Mouse (Mus musculus): ENCODE measurements around the gene Samd4b. TPM values are rescaled to one million over a fixed set of nuclear protein-coding genes. Genes with fewer than 3 reads are reported as not detected.

Gene Samd4b
- total RNA-seq, 2 experiments from 2014 or later: 3.9 to 25.0 TPM

Other genes with a start within 250 kb of the Samd4b start
- gene Rps16, start 247.5 kb downstream of the Samd4b start, total RNA-seq (2014; fragmentation: Nextera tagmentation): 4,181 and 4,473 TPM in 2 replicates
- gene Rps16, start 247.5 kb downstream of the Samd4b start, total RNA-seq (2017): 929 and 980 TPM in 2 replicates
- gene Plekhg2, start 225.5 kb downstream of the Samd4b start, total RNA-seq (2014; fragmentation: Nextera tagmentation): 4.1 and 6.1 TPM in 2 replicates
- 0.88 and 1.1 TPM in 2 replicates for gene Plekhg2, start 225.5 kb downstream of the Samd4b start, total RNA-seq (2017)
- gene Zfp36, start 217.9 kb downstream of the Samd4b start, total RNA-seq (2014; fragmentation: Nextera tagmentation): 37.1 and 55.8 TPM in 2 replicates
- 30.8 and 41.3 TPM in 2 replicates for gene Zfp36, start 217.9 kb downstream of the Samd4b start, total RNA-seq (2017)
- gene Med29, start 205.4 kb downstream of the Samd4b start, total RNA-seq (2014; fragmentation: Nextera tagmentation): 19.2 and 25.5 TPM in 2 replicates
- gene Med29, start 205.4 kb downstream of the Samd4b start, total RNA-seq (2017): 16.7 and 18.5 TPM in 2 replicates
- 97.6 and 111 TPM in 2 replicates for gene Paf1, start 205.2 kb downstream of the Samd4b start, total RNA-seq (2014; fragmentation: Nextera tagmentation)
- 136 and 170 TPM in 2 replicates for gene Paf1, start 205.2 kb downstream of the Samd4b start, total RNA-seq (2017)
- 420 and 510 TPM in 2 replicates for gene Gmfg, start 160.7 kb downstream of the Samd4b start, total RNA-seq (2014; fragmentation: Nextera tagmentation)
- 682 and 721 TPM in 2 replicates for gene Gmfg, start 160.7 kb downstream of the Samd4b start, total RNA-seq (2017)
- gene Lrfn1, start 146.2 kb downstream of the Samd4b start, total RNA-seq (2014; fragmentation: Nextera tagmentation): 0.80 and 1.7 TPM in 2 replicates
- 0.36 and 0.52 TPM in 2 replicates for gene Lrfn1, start 146.2 kb downstream of the Samd4b start, total RNA-seq (2017)
- not detected in 2 replicates for gene Ifnl2, start 87.7 kb downstream of the Samd4b start, total RNA-seq (2014; fragmentation: Nextera tagmentation)
- gene Ifnl2, start 87.7 kb downstream of the Samd4b start, total RNA-seq (2017): not detected in 2 replicates
- gene Ifnl3, start 75.3 kb downstream of the Samd4b start, total RNA-seq (2014; fragmentation: Nextera tagmentation): not detected in 2 replicates
- not detected in 2 replicates for gene Ifnl3, start 75.3 kb downstream of the Samd4b start, total RNA-seq (2017)
- gene Sycn, start 57.3 kb downstream of the Samd4b start, total RNA-seq (2014; fragmentation: Nextera tagmentation): not detected in 2 replicates
- not detected in 2 replicates for gene Sycn, start 57.3 kb downstream of the Samd4b start, total RNA-seq (2017)
- gene Nccrp1, start 50.9 kb downstream of the Samd4b start, total RNA-seq (2014; fragmentation: Nextera tagmentation): not detected in 2 replicates
- not detected in 2 replicates for gene Nccrp1, start 50.9 kb downstream of the Samd4b start, total RNA-seq (2017)
- 3.2 and 3.7 TPM in 2 replicates for gene Pak4, start within 50 bp of the Samd4b start, total RNA-seq (2014; fragmentation: Nextera tagmentation)
- 3.4 and 6.4 TPM in 2 replicates for gene Pak4, start within 50 bp of the Samd4b start, total RNA-seq (2017)
- gene Acp7, start 33.2 kb upstream of the Samd4b start, total RNA-seq (2014; fragmentation: Nextera tagmentation): not detected in 2 replicates
- not detected in 2 replicates for gene Acp7, start 33.2 kb upstream of the Samd4b start, total RNA-seq (2017)
- 4.3 TPM in 1 of 2 replicates, not detected in the other for gene Fbxo27, start 94.7 kb upstream of the Samd4b start, total RNA-seq (2014; fragmentation: Nextera tagmentation)
- 0.17 TPM in 1 of 2 replicates, not detected in the other for gene Fbxo27, start 94.7 kb upstream of the Samd4b start, total RNA-seq (2017)
- gene Fbxo17, start 118.7 kb upstream of the Samd4b start, total RNA-seq (2014; fragmentation: Nextera tagmentation): 1.3 and 3.3 TPM in 2 replicates
- 1.3 and 2.1 TPM in 2 replicates for gene Fbxo17, start 118.7 kb upstream of the Samd4b start, total RNA-seq (2017)
- gene Mrps12, start 143.7 kb upstream of the Samd4b start, total RNA-seq (2014; fragmentation: Nextera tagmentation): 125 and 177 TPM in 2 replicates
- gene Mrps12, start 143.7 kb upstream of the Samd4b start, total RNA-seq (2017): 33.2 and 41.8 TPM in 2 replicates
- 19.6 and 21.6 TPM in 2 replicates for gene Sars2, start 143.8 kb upstream of the Samd4b start, total RNA-seq (2014; fragmentation: Nextera tagmentation)
- gene Sars2, start 143.8 kb upstream of the Samd4b start, total RNA-seq (2017): 10.4 and 12.4 TPM in 2 replicates
- not detected in 2 replicates for gene Ccer2, start 158.0 kb upstream of the Samd4b start, total RNA-seq (2014; fragmentation: Nextera tagmentation)
- not detected in 2 replicates for gene Ccer2, start 158.0 kb upstream of the Samd4b start, total RNA-seq (2017)
- 49.5 and 50.5 TPM in 2 replicates for gene Sirt2, start 168.6 kb upstream of the Samd4b start, total RNA-seq (2014; fragmentation: Nextera tagmentation)
- gene Sirt2, start 168.6 kb upstream of the Samd4b start, total RNA-seq (2017): 13.9 and 28.8 TPM in 2 replicates
- gene Nfkbib, start 169.4 kb upstream of the Samd4b start, total RNA-seq (2014; fragmentation: Nextera tagmentation): 22.0 and 36.0 TPM in 2 replicates
- 20.0 and 24.1 TPM in 2 replicates for gene Nfkbib, start 169.4 kb upstream of the Samd4b start, total RNA-seq (2017)
- 67.9 and 72.3 TPM in 2 replicates for gene Rinl, start 190.8 kb upstream of the Samd4b start, total RNA-seq (2014; fragmentation: Nextera tagmentation)
- gene Rinl, start 190.8 kb upstream of the Samd4b start, total RNA-seq (2017): 55.9 and 75.5 TPM in 2 replicates
- 466 and 510 TPM in 2 replicates for gene Hnrnpl, start 210.4 kb upstream of the Samd4b start, total RNA-seq (2014; fragmentation: Nextera tagmentation)
- 276 and 296 TPM in 2 replicates for gene Hnrnpl, start 210.4 kb upstream of the Samd4b start, total RNA-seq (2017)
- 125 and 134 TPM in 2 replicates for gene Ech1, start 227.1 kb upstream of the Samd4b start, total RNA-seq (2014; fragmentation: Nextera tagmentation)
- 76.3 and 99.3 TPM in 2 replicates for gene Ech1, start 227.1 kb upstream of the Samd4b start, total RNA-seq (2017)
- gene Lgals4, start 235.7 kb upstream of the Samd4b start, total RNA-seq (2014; fragmentation: Nextera tagmentation): 20.5 and 20.8 TPM in 2 replicates
- 3.9 and 6.6 TPM in 2 replicates for gene Lgals4, start 235.7 kb upstream of the Samd4b start, total RNA-seq (2017)